ENCODE assay signal across 8 mouse cellular contexts in genomic region chr17:29044925-29045319, GRCm38 (mm10). TPM values are rescaled to one million over a fixed set of nuclear protein-coding genes. Genes with fewer than 3 reads are reported as not detected.
DNase-seq lines count a peak whose midpoint lies in the region; ATAC-seq and TF ChIP-seq lines count a peak whose summit lies in the region.

No protein-coding gene starts in this region.

- H3K36me3 ChIP-seq in heart, embryonic 16.5 days (ENCODE audit: control insufficient read depth, insufficient read depth): peaks cover 47% of the 10 kb centered on the region
- peaks cover 52% of the 10 kb centered on the region for H3K36me3 ChIP-seq in heart, embryonic 11.5 days (ENCODE audit: control insufficient read depth, insufficient read depth, low read length)
- peaks cover 17% of the 10 kb centered on the region for H3K36me3 ChIP-seq in intestine, embryonic 16.5 days (ENCODE audit: control insufficient read depth, insufficient read depth, low read length)
- peaks cover 56% of the 10 kb centered on the region for H3K36me3 ChIP-seq in thymus, adult 2 months (ENCODE audit: control insufficient read depth, insufficient read depth, low read length)

- H3K27ac ChIP-seq in heart, embryonic 16.5 days (ENCODE audit: low read length): peak overlapping the region; percentile 41; the same call in 1 of the 2 replicates
- no peak overlapping the region for H3K27ac ChIP-seq in heart, embryonic 11.5 days (ENCODE audit: low read depth, low read length)
- H3K27ac ChIP-seq in intestine, embryonic 16.5 days (ENCODE audit: low read length): peak overlapping the region; percentile 66; the same call in 1 of the 2 replicates
- no peak overlapping the region for H3K27ac ChIP-seq in thymus, adult 2 months (ENCODE audit: control insufficient read depth, insufficient read depth, low read length)

- peak; percentile 78 for DNase-seq in 416B (ENCODE audit: low read depth)
- DNase-seq in MN1 (ENCODE audit: low spot score): peak; percentile 81
- no peak for DNase-seq in testis, postnatal 10 days (ENCODE audit: low spot score)
- no peak for DNase-seq in thymus, adult 2 months
- no peak for DNase-seq in right cerebral cortex, postnatal 10 days (ENCODE audit: low spot score in 2 of 2)

- WGBS in heart, embryonic 16.5 days: 70% methylated on average over 1 of the region's 1 CpGs
- 83% methylated on average over 1 of the region's 1 CpGs for WGBS in heart, embryonic 11.5 days (ENCODE audit: insufficient replicate concordance)
- 73% methylated on average over 1 of the region's 1 CpGs for WGBS in intestine, embryonic 16.5 days
- WGBS in thymus, adult 2 months: 86% methylated on average over 1 of the region's 1 CpGs

- no peak for ATAC-seq in heart, embryonic 16.5 days (replicated peaks; ENCODE audit: extremely low read depth, insufficient read depth, low FRiP score)
- no peak for ATAC-seq in heart, embryonic 11.5 days (replicated peaks; ENCODE audit: insufficient number of reproducible peaks, low FRiP score, low TSS enrichment)
- no peak for ATAC-seq in intestine, embryonic 16.5 days

- H3K4me1 ChIP-seq in heart, embryonic 16.5 days (ENCODE audit: control insufficient read depth, insufficient read depth, low read length): peaks cover 10% of the 10 kb centered on the region
- H3K4me1 ChIP-seq in heart, embryonic 11.5 days (ENCODE audit: control insufficient read depth, insufficient read depth, low read length): peaks cover 3% of the 10 kb centered on the region
- peaks cover 10% of the 10 kb centered on the region for H3K4me1 ChIP-seq in intestine, embryonic 16.5 days (ENCODE audit: control insufficient read depth, insufficient read depth, low read length)
- H3K4me1 ChIP-seq in thymus, adult 2 months (replicated peaks; ENCODE audit: control insufficient read depth, insufficient read depth, low read length): no peaks in the 10 kb centered on the region; the same call in none of the 2 replicates

- no peaks in the 10 kb centered on the region for H3K27me3 ChIP-seq in heart, embryonic 16.5 days (ENCODE audit: control insufficient read depth, insufficient read depth, low read length)
- no peaks in the 10 kb centered on the region for H3K27me3 ChIP-seq in heart, embryonic 11.5 days (ENCODE audit: control insufficient read depth, insufficient read depth, low read length)
- H3K27me3 ChIP-seq in intestine, embryonic 16.5 days (replicated peaks; ENCODE audit: control insufficient read depth, insufficient read depth, low read length): no peaks in the 10 kb centered on the region
- H3K27me3 ChIP-seq in thymus, adult 2 months (ENCODE audit: control insufficient read depth, insufficient read depth, low read length): no peaks in the 10 kb centered on the region

- no peak overlapping the region for H3K4me2 ChIP-seq in heart, embryonic 16.5 days (ENCODE audit: low read depth, low read length)
- H3K4me2 ChIP-seq in heart, embryonic 11.5 days: no peak overlapping the region
- H3K4me2 ChIP-seq in intestine, embryonic 16.5 days (ENCODE audit: low read depth, low read length): no peak overlapping the region

- TF ChIP-seq POLR2A in thymus, adult 2 months (IDR thresholded peaks at IDR 0.05; ENCODE audit: control insufficient read depth, extremely low read depth, insufficient read depth, low read length, poor library complexity): no peak

- TF ChIP-seq CTCF in thymus, adult 2 months (IDR thresholded peaks at IDR 0.05; ENCODE audit: borderline replicate concordance, control insufficient read depth, extremely low read depth, insufficient read depth, low read length, poor library complexity): no peak

- no peak overlapping the region for H3K9ac ChIP-seq in heart, embryonic 16.5 days (ENCODE audit: low read length)
- no peak overlapping the region for H3K9ac ChIP-seq in heart, embryonic 11.5 days (ENCODE audit: low read depth, low read length)
- no peak overlapping the region for H3K9ac ChIP-seq in intestine, embryonic 16.5 days (ENCODE audit: low read depth, low read length)

- H3K4me3 ChIP-seq in heart, embryonic 16.5 days (ENCODE audit: low read length): no peak overlapping the region
- H3K4me3 ChIP-seq in heart, embryonic 11.5 days (ENCODE audit: low read depth, low read length): no peak overlapping the region
- H3K4me3 ChIP-seq in intestine, embryonic 16.5 days (ENCODE audit: low read length): no peak overlapping the region
- no peak overlapping the region for H3K4me3 ChIP-seq in thymus, adult 2 months (ENCODE audit: control insufficient read depth, insufficient read depth, low read length)

- no peaks in the 10 kb centered on the region for H3K9me3 ChIP-seq in heart, embryonic 16.5 days (replicated peaks; ENCODE audit: control insufficient read depth, low read length)
- no peaks in the 10 kb centered on the region for H3K9me3 ChIP-seq in heart, embryonic 11.5 days (replicated peaks; ENCODE audit: control insufficient read depth, low read length)
- H3K9me3 ChIP-seq in intestine, embryonic 16.5 days (ENCODE audit: control insufficient read depth, low read length): no peaks in the 10 kb centered on the region

RNA-seq across cellular contexts. Expression of gene Srsf3, which starts 12.5 kb away (rescaled TPM):
- 323 and 367 TPM in 2 replicates for polyA plus RNA-seq in heart, embryonic 16.5 days (2015; fragmentation: Nextera tagmentation; extraction: Ambion mirVana)
- 420 and 433 TPM in 2 replicates for polyA plus RNA-seq in heart, embryonic 11.5 days (2014; fragmentation: Nextera tagmentation; extraction: Ambion mirVana)
- 393 and 451 TPM in 2 replicates for polyA plus RNA-seq in intestine, embryonic 16.5 days (2015; fragmentation: Nextera tagmentation; extraction: Ambion mirVana)
- 544 TPM in 2 replicates for polyA plus RNA-seq in thymus, adult 2 months (2012; rRNA removed)

RNA-seq across cellular contexts. Expression of gene Stk38, which starts 37.1 kb away (rescaled TPM):
- 84.6 and 90.4 TPM in 2 replicates for polyA plus RNA-seq in heart, embryonic 16.5 days (2015; fragmentation: Nextera tagmentation; extraction: Ambion mirVana)
- polyA plus RNA-seq in heart, embryonic 11.5 days (2014; fragmentation: Nextera tagmentation; extraction: Ambion mirVana): 92.7 and 98.4 TPM in 2 replicates
- polyA plus RNA-seq in intestine, embryonic 16.5 days (2015; fragmentation: Nextera tagmentation; extraction: Ambion mirVana): 98.3 and 104 TPM in 2 replicates
- 196 TPM in 2 replicates for polyA plus RNA-seq in thymus, adult 2 months (2012; rRNA removed)

RNA-seq across cellular contexts. Expression of gene Cdkn1a, which starts 45.9 kb away (rescaled TPM):
- polyA plus RNA-seq in heart, embryonic 16.5 days (2015; fragmentation: Nextera tagmentation; extraction: Ambion mirVana): 70.1 and 70.7 TPM in 2 replicates
- polyA plus RNA-seq in heart, embryonic 11.5 days (2014; fragmentation: Nextera tagmentation; extraction: Ambion mirVana): 39.3 TPM in 2 replicates
- 107 and 114 TPM in 2 replicates for polyA plus RNA-seq in intestine, embryonic 16.5 days (2015; fragmentation: Nextera tagmentation; extraction: Ambion mirVana)
- 28.4 and 31.1 TPM in 2 replicates for polyA plus RNA-seq in thymus, adult 2 months (2012; rRNA removed)

Comparison
In these comparisons a context has a peak if more than half of its experiments do, and no peak if none do; other contexts are left out.
1. H3K27ac ChIP-seq: peak in heart, embryonic 16.5 days (single experiment) and intestine, embryonic 16.5 days (single experiment); none in heart, embryonic 11.5 days (single experiment) and thymus, adult 2 months (single experiment).
2. DNase-seq: peak in 416B (single experiment) and MN1 (single experiment); none in testis, postnatal 10 days (single experiment), thymus, adult 2 months (single experiment) and right cerebral cortex, postnatal 10 days (0 of 2).